In genomic region chr2:174333239-174333890, GRCm38 (mm10) we compare ENCODE assay signal across 8 mouse cellular contexts. TPM values are rescaled to one million over a fixed set of nuclear protein-coding genes. Genes with fewer than 3 reads are reported as not detected.
A peak's percentile ranks its signal among the peaks of the same experiment; 100 is the strongest.
DNase-seq lines count a peak whose midpoint lies in the region; ATAC-seq and TF ChIP-seq lines count a peak whose summit lies in the region.

No protein-coding gene starts in this region.

- peaks cover 34% of the 10 kb centered on the region for H3K36me3 ChIP-seq in lung, embryonic 14.5 days (ENCODE audit: insufficient read depth)
- peaks cover 18% of the 10 kb centered on the region for H3K36me3 ChIP-seq in embryonic facial prominence, embryonic 14.5 days (ENCODE audit: control insufficient read depth, insufficient read depth, low read length)
- no peaks in the 10 kb centered on the region for H3K36me3 ChIP-seq in intestine, embryonic 15.5 days

- no peak for DNase-seq in lung, embryonic 14.5 days
- no peak for DNase-seq in lung, postnatal 36 days
- peak; percentile 62 for DNase-seq in embryonic facial prominence, embryonic 14.5 days (ENCODE audit: low spot score)
- DNase-seq in natural killer cell, adult 2 months (ENCODE audit: low spot score in 2 of 2): peak; percentile 53 to 57
- DNase-seq in T-cell, adult 2 months (ENCODE audit: low spot score): no peak
- DNase-seq in spleen, postnatal 10 days (ENCODE audit: low spot score in 2 of 2): no peak
- no peak for DNase-seq in urinary bladder, postnatal 14 days (ENCODE audit: low spot score)

- peaks cover 5% of the 10 kb centered on the region; the same call in 1 of the 2 replicates for H3K9me3 ChIP-seq in lung, embryonic 14.5 days (ENCODE audit: low read depth, low read length)
- H3K9me3 ChIP-seq in embryonic facial prominence, embryonic 14.5 days (ENCODE audit: control insufficient read depth, low read length): no peaks in the 10 kb centered on the region
- H3K9me3 ChIP-seq in intestine, embryonic 15.5 days: no peaks in the 10 kb centered on the region

- no peaks in the 10 kb centered on the region for H3K27me3 ChIP-seq in lung, embryonic 14.5 days (ENCODE audit: insufficient read depth, low read length)
- H3K27me3 ChIP-seq in embryonic facial prominence, embryonic 14.5 days (replicated peaks; ENCODE audit: control insufficient read depth, insufficient read depth, low read length): no peaks in the 10 kb centered on the region
- no peaks in the 10 kb centered on the region for H3K27me3 ChIP-seq in intestine, embryonic 15.5 days (replicated peaks)

- no peak overlapping the region; the same call in 1 of the 2 replicates for H3K9ac ChIP-seq in lung, embryonic 14.5 days
- H3K9ac ChIP-seq in embryonic facial prominence, embryonic 14.5 days (ENCODE audit: low read depth, low read length): peak overlapping the region; percentile 12; the same call in 1 of the 2 replicates
- H3K9ac ChIP-seq in intestine, embryonic 15.5 days: no peak overlapping the region

- TF ChIP-seq CTCF in lung, embryonic 14.5 days (IDR thresholded peaks at IDR 0.05; ENCODE audit: low read depth): no peak

- 20% methylated on average over 7 of the region's 7 CpGs for WGBS in lung, embryonic 14.5 days
- WGBS in embryonic facial prominence, embryonic 14.5 days: 42% methylated on average over 7 of the region's 7 CpGs
- WGBS in intestine, embryonic 15.5 days: 25% methylated on average over 7 of the region's 7 CpGs

- H3K4me1 ChIP-seq in lung, embryonic 14.5 days (ENCODE audit: insufficient read depth): peaks cover 14% of the 10 kb centered on the region
- H3K4me1 ChIP-seq in embryonic facial prominence, embryonic 14.5 days (ENCODE audit: control insufficient read depth, insufficient read depth, low read length): peaks cover 50% of the 10 kb centered on the region
- peaks cover 29% of the 10 kb centered on the region for H3K4me1 ChIP-seq in intestine, embryonic 15.5 days (replicated peaks)

- H3K4me2 ChIP-seq in lung, embryonic 14.5 days: peak overlapping the region; percentile 76
- H3K4me2 ChIP-seq in embryonic facial prominence, embryonic 14.5 days (ENCODE audit: low read depth, low read length): peak overlapping the region; percentile 58
- peak overlapping the region; percentile 79 for H3K4me2 ChIP-seq in intestine, embryonic 15.5 days (replicated peaks)

- peak overlapping the region; percentile 96; the same call in 1 of the 2 replicates for H3K4me3 ChIP-seq in lung, embryonic 14.5 days (ENCODE audit: low read depth, low read length)
- H3K4me3 ChIP-seq in embryonic facial prominence, embryonic 14.5 days (ENCODE audit: low read depth, low read length): peak overlapping the region; percentile 95; the same call in 1 of the 2 replicates
- no peak overlapping the region for H3K4me3 ChIP-seq in intestine, embryonic 15.5 days (replicated peaks)

- no peak overlapping the region for H3K27ac ChIP-seq in lung, embryonic 14.5 days (ENCODE audit: low read depth)
- peak overlapping the region; percentile 98 for H3K27ac ChIP-seq in embryonic facial prominence, embryonic 14.5 days (replicated peaks; ENCODE audit: low read depth, low read length)
- H3K27ac ChIP-seq in intestine, embryonic 15.5 days: no peak overlapping the region

- no peak for ATAC-seq in lung, embryonic 14.5 days (ENCODE audit: insufficient read depth)
- no peak for ATAC-seq in embryonic facial prominence, embryonic 14.5 days (ENCODE audit: low read depth)
- no peak for ATAC-seq in intestine, embryonic 15.5 days

RNA-seq across cellular contexts. Expression of gene Gm20721, which starts 13.1 kb away (rescaled TPM):
- 11.3 and 14.7 TPM in 2 replicates for polyA plus RNA-seq in lung, embryonic 14.5 days (2014; fragmentation: Nextera tagmentation; extraction: Ambion mirVana)
- 15.1 and 18.1 TPM in 2 replicates for polyA plus RNA-seq in embryonic facial prominence, embryonic 14.5 days (2014; fragmentation: Nextera tagmentation; extraction: Ambion mirVana)
- 29.6 and 40.8 TPM in 2 replicates for polyA plus RNA-seq in intestine, embryonic 15.5 days (2015; fragmentation: Nextera tagmentation; extraction: Ambion mirVana)

RNA-seq across cellular contexts. Expression of gene Gnas, which starts 49.2 kb away (rescaled TPM):
- 1,980 and 2,011 TPM in 2 replicates for polyA plus RNA-seq in lung, embryonic 14.5 days (2014; fragmentation: Nextera tagmentation; extraction: Ambion mirVana)
- 2,600 and 2,666 TPM in 2 replicates for polyA plus RNA-seq in embryonic facial prominence, embryonic 14.5 days (2014; fragmentation: Nextera tagmentation; extraction: Ambion mirVana)
- 1,496 and 1,641 TPM in 2 replicates for polyA plus RNA-seq in intestine, embryonic 15.5 days (2015; fragmentation: Nextera tagmentation; extraction: Ambion mirVana)

Comparison
In these comparisons a context has a peak if more than half of its experiments do, and no peak if none do; other contexts are left out.
1. DNase-seq: peak in embryonic facial prominence, embryonic 14.5 days (single experiment) and natural killer cell, adult 2 months (2 of 2); none in lung, embryonic 14.5 days (single experiment), lung, postnatal 36 days (single experiment), T-cell, adult 2 months (single experiment), spleen, postnatal 10 days (0 of 2) and urinary bladder, postnatal 14 days (single experiment).
2. Peak in every context shown above with its lines, with median percentiles within 50 percentile points of each other: H3K4me2 ChIP-seq.